Mouse (Mus musculus) myocyte (in vitro differentiated cells): ENCODE data around the gene Ubald2.

ENCODE experiments used
- CEBPB ChIP-seq: IDR thresholded peaks from 2 replicates; pipeline ENCODE4 v1.6.1; 2011; ENCODE audit warnings: mild to moderate bottlenecking, moderate library complexity; ENCODE audit not compliant: poor library complexity, insufficient read depth, severe bottlenecking
- E2F4 ChIP-seq: IDR thresholded peaks from one replicate; pipeline ENCODE4 v1.6.1; 2011; ENCODE audit warnings: mild to moderate bottlenecking, control low read depth, moderate library complexity; ENCODE audit not compliant: insufficient read depth
- MAX ChIP-seq: IDR thresholded peaks from one replicate; pipeline ENCODE4 v1.6.1; 2011; ENCODE audit warnings: low read depth, mild to moderate bottlenecking, control low read depth
- MYOD1 ChIP-seq, 3 experiments: IDR thresholded peaks; one replicate each; pipeline ENCODE4 v1.6.1; 2011; ENCODE audit warnings: control low read depth in 2 of 3, low read depth in 2 of 3, mild to moderate bottlenecking in 2 of 3, moderate library complexity in 1 of 3; ENCODE audit not compliant: insufficient read length in 2 of 3, control insufficient read depth in 1 of 3
- POLR2A ChIP-seq: IDR thresholded peaks from one replicate; pipeline ENCODE4 v1.6.1; 2011; ENCODE audit warnings: low read depth, mild to moderate bottlenecking, control low read depth, moderate library complexity; ENCODE audit not compliant: insufficient read length
- POLR2AphosphoS2 ChIP-seq: IDR thresholded peaks from one replicate; pipeline ENCODE4 v1.6.1; 2011; ENCODE audit warnings: low read depth, control low read depth; ENCODE audit not compliant: insufficient read length
- USF1 ChIP-seq: IDR thresholded peaks from one replicate; pipeline ENCODE4 v1.6.1; 2011; ENCODE audit warnings: low read depth, mild to moderate bottlenecking, control low read depth, moderate library complexity

- TF ChIP-seq POLR2AphosphoS2: no peak
- no peak for TF ChIP-seq POLR2A
- no peak for TF ChIP-seq E2F4
- TF ChIP-seq USF1: no peak
- TF ChIP-seq MYOD1 (IDR thresholded peaks at IDR 0.05; ENCODE audit: control insufficient read depth in 1 of 3, insufficient read length in 2 of 3, low read depth in 2 of 3): no peak
- TF ChIP-seq CEBPB: no peak
- no peak for TF ChIP-seq MAX
Measured at GRCm38 (mm10) chr11:116470249-116470648, 36.4 kb downstream of the Ubald2 start.
